Mouse (Mus musculus) embryonic facial prominence, embryonic 14.5 days (tissue): ENCODE measurements at regions not wholly inside any gene's neighbourhood (a gene's known extent, or its start where the extent isn't known, plus 50 kb on each side); places are given as distances from the start of the nearest gene placed in this dataset.

Source experiments
- ATAC-seq: fragments of 200-750 bp; cut with Nextera tagmentation; 2 replicates; pipeline ENCODE4 v1.8.0; 2017; ENCODE audit warnings: low read depth, moderate number of reproducible peaks, moderate TSS enrichment
- DNase-seq: peaks from one replicate; pipeline ENCODE4 v3.0.0-alpha.2; 2015; ENCODE audit warnings: low spot score
- H3K27ac ChIP-seq: fragments of 300-500 bp; sonication (generic); replicated peaks from 2 replicates; pipeline ENCODE4 v1.5.1; 2014; ENCODE audit warnings: low read depth, mild to moderate bottlenecking, low read length, moderate library complexity
- H3K27me3 ChIP-seq: fragments of 300-500 bp; sonication (generic); replicated peaks from 2 replicates; pipeline ENCODE4 v1.6.1; 2014; ENCODE audit warnings: low read length; ENCODE audit not compliant: control insufficient read depth, insufficient read depth
- H3K36me3 ChIP-seq: fragments of 300-500 bp; sonication (generic); 2 replicates; pipeline ENCODE4 v1.6.1; 2014; ENCODE audit warnings: low read length, mixed read lengths; ENCODE audit not compliant: control insufficient read depth, insufficient read depth
- H3K4me1 ChIP-seq: fragments of 300-500 bp; sonication (generic); 2 replicates; pipeline ENCODE4 v1.6.1; 2014; ENCODE audit warnings: antibody characterized with exemption, low read length; ENCODE audit not compliant: control insufficient read depth, insufficient read depth
- H3K4me2 ChIP-seq: fragments of 300-500 bp; sonication (generic); 2 replicates; pipeline ENCODE4 v1.6.1; 2014; ENCODE audit warnings: low read depth, mild to moderate bottlenecking, low read length, moderate library complexity, mixed read lengths
- H3K4me3 ChIP-seq: fragments of 300-500 bp; sonication (generic); 2 replicates; pipeline ENCODE4 v1.5.1; 2014; ENCODE audit warnings: low read depth, mild to moderate bottlenecking, low read length
- H3K9ac ChIP-seq: fragments of 300-500 bp; sonication (generic); 2 replicates; pipeline ENCODE4 v1.6.1; 2014; ENCODE audit warnings: low read depth, mild to moderate bottlenecking, low read length, moderate library complexity, mixed read lengths
- H3K9me3 ChIP-seq: fragments of 300-500 bp; sonication (generic); 2 replicates; pipeline ENCODE4 v1.6.1; 2016; ENCODE audit warnings: low read length; ENCODE audit not compliant: control insufficient read depth
- WGBS: fragments of 180-500 bp; shearing (Covaris S2); extraction: QIAGEN DNeasy Blood & Tissue Kit; methylation state at CpG from one replicate; pipeline ENCODE4 v1.1.7; 2014; 5-methylcytosine and 5-hydroxymethylcytosine counted together

- Histone ChIP-seq H3K9ac (no peak overlapping the region), H3K27ac (no peak overlapping the region), H3K9me3 (no peaks in the 10 kb centered on the region), H3K36me3 (no peaks in the 10 kb centered on the region), H3K4me1 (no peaks in the 10 kb centered on the region), H3K4me2 (no peak overlapping the region), H3K27me3 (no peaks in the 10 kb centered on the region), H3K4me3 (no peak overlapping the region)
- WGBS, result 46% methylated on average over 3 of the region's 3 CpGs
- DNase-seq, result no peak
- no peak for ATAC-seq
Observed at GRCm38 (mm10) chr10:25783861-25784260, 247.8 kb upstream of the Smlr1 start.

- no peak overlapping the region for H3K27ac ChIP-seq
- no peaks in the 10 kb centered on the region for H3K36me3 ChIP-seq
- H3K4me2 ChIP-seq, result no peak overlapping the region
- no peaks in the 10 kb centered on the region for H3K27me3 ChIP-seq
- H3K4me3 ChIP-seq, result no peak overlapping the region
- no peaks in the 10 kb centered on the region for H3K4me1 ChIP-seq
- WGBS, result 94% methylated on average over 4 of the region's 4 CpGs
- no peak for DNase-seq
- ATAC-seq, result no peak
- no peak overlapping the region for H3K9ac ChIP-seq
- H3K9me3 ChIP-seq, result no peaks in the 10 kb centered on the region
Observed at GRCm38 (mm10) chr10:25779476-25779875, 243.4 kb upstream of the Smlr1 start.

- no peak for ATAC-seq
- DNase-seq, result no peak
- H3K4me1 ChIP-seq, result no peaks in the 10 kb centered on the region
- no peak overlapping the region for H3K9ac ChIP-seq
- no peak overlapping the region for H3K4me2 ChIP-seq
- no peak overlapping the region for H3K4me3 ChIP-seq
- no peak overlapping the region for H3K27ac ChIP-seq
- H3K36me3 ChIP-seq, result no peaks in the 10 kb centered on the region
- no peaks in the 10 kb centered on the region for H3K27me3 ChIP-seq
- H3K9me3 ChIP-seq, result no peaks in the 10 kb centered on the region
- 62% methylated on average over 2 of the region's 2 CpGs for WGBS
Observed at GRCm38 (mm10) chr10:25777717-25778116, 241.7 kb upstream of the Smlr1 start.

- Histone ChIP-seq H3K27me3 (no peaks in the 10 kb centered on the region), H3K4me3 (no peak overlapping the region), H3K27ac (no peak overlapping the region), H3K36me3 (no peaks in the 10 kb centered on the region), H3K4me2 (no peak overlapping the region), H3K4me1 (no peaks in the 10 kb centered on the region), H3K9ac (no peak overlapping the region), H3K9me3 (no peaks in the 10 kb centered on the region)
- 87% methylated on average over 11 of the region's 11 CpGs for WGBS
- DNase-seq (no peak), ATAC-seq (no peak)
Observed at GRCm38 (mm10) chr10:25776697-25777096, 240.6 kb upstream of the Smlr1 start.

GRCm38 (mm10) chr10:25770051-25770450, 234.0 kb upstream of the Smlr1 start:
- H3K4me1 ChIP-seq, result no peaks in the 10 kb centered on the region
- H3K36me3 ChIP-seq, result no peaks in the 10 kb centered on the region
- no peak overlapping the region for H3K9ac ChIP-seq
- H3K4me3 ChIP-seq, result no peak overlapping the region
- ATAC-seq (no peak), DNase-seq (no peak)
- H3K4me2 ChIP-seq, result no peak overlapping the region
- no peaks in the 10 kb centered on the region for H3K9me3 ChIP-seq
- no peak overlapping the region for H3K27ac ChIP-seq
- H3K27me3 ChIP-seq, result no peaks in the 10 kb centered on the region

- Histone ChIP-seq H3K4me2 (no peak overlapping the region), H3K27ac (no peak overlapping the region), H3K4me3 (no peak overlapping the region), H3K9ac (no peak overlapping the region), H3K4me1 (no peaks in the 10 kb centered on the region), H3K9me3 (no peaks in the 10 kb centered on the region), H3K36me3 (no peaks in the 10 kb centered on the region), H3K27me3 (no peaks in the 10 kb centered on the region)
- DNase-seq, result no peak
- no peak for ATAC-seq
- 81% methylated on average over 5 of the region's 5 CpGs for WGBS
Observed at GRCm38 (mm10) chr10:25768456-25768855, 232.4 kb upstream of the Smlr1 start.

GRCm38 (mm10) chr10:25754300-25754699, 218.2 kb upstream of the Smlr1 start:
- 44% methylated on average over 3 of the region's 3 CpGs for WGBS
- no peaks in the 10 kb centered on the region for H3K9me3 ChIP-seq
- H3K4me3 ChIP-seq, result no peak overlapping the region
- peak; percentile 62 for DNase-seq
- no peaks in the 10 kb centered on the region for H3K27me3 ChIP-seq
- H3K4me1 ChIP-seq, result no peaks in the 10 kb centered on the region
- peak; percentile 44; the same call in 1 of the 2 replicates for ATAC-seq
- H3K4me2 ChIP-seq, result no peak overlapping the region
- H3K9ac ChIP-seq, result no peak overlapping the region
- peak overlapping the region; percentile 39; the same call in 1 of the 2 replicates for H3K27ac ChIP-seq
- H3K36me3 ChIP-seq, result no peaks in the 10 kb centered on the region

GRCm38 (mm10) chr10:25742678-25743077, 206.6 kb upstream of the Smlr1 start:
- DNase-seq (peak; percentile 42), ATAC-seq (no peak)
- no peaks in the 10 kb centered on the region for H3K27me3 ChIP-seq
- no peak overlapping the region for H3K9ac ChIP-seq
- H3K27ac ChIP-seq, result 0 out of 2 replicates have a peak overlapping the region, but pooled peaks have one; percentile 33
- no peaks in the 10 kb centered on the region for H3K36me3 ChIP-seq
- WGBS, result 50% methylated on average over 3 of the region's 3 CpGs
- no peak overlapping the region for H3K4me3 ChIP-seq
- H3K9me3 ChIP-seq, result no peaks in the 10 kb centered on the region
- no peak overlapping the region; the same call in 1 of the 2 replicates for H3K4me2 ChIP-seq
- peaks cover 7% of the 10 kb centered on the region; the same call in 1 of the 2 replicates for H3K4me1 ChIP-seq

- Histone ChIP-seq H3K4me3 (no peak overlapping the region), H3K4me1 (peaks cover 7% of the 10 kb centered on the region; the same call in 1 of the 2 replicates), H3K9me3 (no peaks in the 10 kb centered on the region), H3K4me2 (no peak overlapping the region), H3K27me3 (no peaks in the 10 kb centered on the region), H3K9ac (no peak overlapping the region), H3K27ac (no peak overlapping the region), H3K36me3 (no peaks in the 10 kb centered on the region)
- ATAC-seq (no peak), DNase-seq (no peak)
- WGBS, result 56% methylated on average over 2 of the region's 2 CpGs
Observed at GRCm38 (mm10) chr10:25740956-25741355, 204.9 kb upstream of the Smlr1 start.
